Mouse (Mus musculus) megakaryocyte, embryonic 14.5 days (primary cell): ENCODE measurements at regions not wholly inside any gene's neighbourhood (a gene's known extent, or its start where the extent isn't known, plus 50 kb on each side); places are given as distances from the start of the nearest gene placed in this dataset.

Experiments used
- FLI1 ChIP-seq: IDR thresholded peaks from 2 replicates; pipeline ENCODE4 v1.6.1; 2012; ENCODE audit warnings: low read length, inconsistent platforms, mixed read lengths
- GATA1 ChIP-seq: IDR thresholded peaks from 3 replicates; pipeline ENCODE4 v1.6.1; 2012; ENCODE audit warnings: mixed read lengths, low read length, inconsistent platforms, borderline replicate concordance

DNA sequence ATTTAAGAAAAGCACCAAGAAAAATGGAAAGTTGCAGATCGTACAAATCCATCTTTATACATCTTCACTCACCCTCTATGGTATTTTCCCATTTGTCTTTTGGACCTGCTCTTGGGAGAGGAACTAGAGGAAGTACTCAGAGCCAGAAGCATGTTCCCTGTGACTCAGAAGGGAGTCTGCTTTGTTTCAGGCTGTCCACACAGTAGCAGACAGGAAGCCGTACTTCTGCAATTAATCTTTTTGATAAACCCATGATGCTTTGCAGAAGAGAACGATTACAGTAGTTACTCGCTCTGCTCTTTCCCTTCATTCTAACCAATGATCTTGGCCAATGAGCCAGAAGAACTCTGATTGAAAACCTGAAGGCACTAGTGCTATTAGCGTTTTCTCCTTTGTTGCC, 92.8 kb upstream of the Robo2 start:
- TF ChIP-seq GATA1 (no peak), FLI1 (no peak)
